Comparison of ENCODE assay signal across 20 mouse cellular contexts in genomic region chr4:150721619-150722283, GRCm38 (mm10).
DNase-seq lines count a peak whose midpoint lies in the region; ATAC-seq and TF ChIP-seq lines count a peak whose summit lies in the region.
"Had no signal": no experiment of that assay in that cellular context is flagged by ENCODE, and none has a peak within 500 bp of the region (broad histone marks: within the 10 kb centered on the region; RNA-seq: fewer than 3 reads in every experiment).

No protein-coding gene starts in this region.

- no peak overlapping the region for H3K9ac ChIP-seq in forebrain, embryonic 15.5 days (replicated peaks)
- no peak overlapping the region for H3K9ac ChIP-seq in forebrain, embryonic 13.5 days
- H3K9ac ChIP-seq in midbrain, embryonic 15.5 days = no peak overlapping the region
- H3K9ac ChIP-seq in midbrain, postnatal 0 days (replicated peaks; ENCODE audit: low read length, poor library complexity, severe bottlenecking) = no peak overlapping the region
- no peak overlapping the region for H3K9ac ChIP-seq in hindbrain, embryonic 11.5 days (ENCODE audit: low read depth, low read length)
- no peak overlapping the region for H3K9ac ChIP-seq in limb, embryonic 12.5 days (replicated peaks)
- H3K9ac ChIP-seq: limb, embryonic 15.5 days had no signal

- ATAC-seq in forebrain, embryonic 15.5 days (replicated peaks) = 0 out of 2 replicates have a peak, but pooled peaks have one; percentile 32
- no peak for ATAC-seq in forebrain, embryonic 13.5 days
- no peak; the same call in 1 of the 2 replicates for ATAC-seq in midbrain, embryonic 15.5 days (replicated peaks)
- no peak for ATAC-seq in midbrain, postnatal 0 days (ENCODE audit: low FRiP score)
- peak; percentile 19; the same call in 1 of the 2 replicates for ATAC-seq in hindbrain, embryonic 11.5 days (ENCODE audit: low FRiP score)
- no peak for ATAC-seq in limb, embryonic 12.5 days (ENCODE audit: insufficient number of reproducible peaks, insufficient read depth, low FRiP score, low TSS enrichment, low read depth)
- no peak for ATAC-seq in monocyte, adult 5-6 weeks (replicated peaks; ENCODE audit: insufficient number of reproducible peaks, low FRiP score, low TSS enrichment, poor library complexity, severe bottlenecking)
- ATAC-seq: inflammation-experienced regulatory T-cells, adult 6 months had no signal

- WGBS in forebrain, embryonic 15.5 days = 34% methylated on average over 11 of the region's 12 CpGs
- 41% methylated on average over 11 of the region's 12 CpGs for WGBS in forebrain, embryonic 13.5 days
- 44% methylated on average over 11 of the region's 12 CpGs for WGBS in midbrain, embryonic 15.5 days
- 45% methylated on average over 12 of the region's 12 CpGs for WGBS in midbrain, postnatal 0 days
- WGBS in hindbrain, embryonic 11.5 days = 54% methylated on average over 12 of the region's 12 CpGs
- WGBS in limb, embryonic 12.5 days = 56% methylated on average over 12 of the region's 12 CpGs

- no peaks in the 10 kb centered on the region for H3K27me3 ChIP-seq in forebrain, embryonic 15.5 days
- peaks cover 10% of the 10 kb centered on the region; the same call in 1 of the 2 replicates for H3K27me3 ChIP-seq in forebrain, embryonic 13.5 days
- no peaks in the 10 kb centered on the region for H3K27me3 ChIP-seq in midbrain, embryonic 15.5 days (replicated peaks)
- no peaks in the 10 kb centered on the region for H3K27me3 ChIP-seq in midbrain, postnatal 0 days (ENCODE audit: insufficient read depth, low read length)
- H3K27me3 ChIP-seq in hindbrain, embryonic 11.5 days (ENCODE audit: control insufficient read depth, insufficient read depth, low read length) = no peaks in the 10 kb centered on the region
- H3K27me3 ChIP-seq in limb, embryonic 12.5 days = no peaks in the 10 kb centered on the region; the same call in 1 of the 2 replicates
- H3K27me3 ChIP-seq: limb, embryonic 15.5 days had no signal

- H3K4me3 ChIP-seq in forebrain, embryonic 15.5 days = no peak overlapping the region
- no peak overlapping the region for H3K4me3 ChIP-seq in forebrain, embryonic 13.5 days
- no peak overlapping the region for H3K4me3 ChIP-seq in midbrain, embryonic 15.5 days
- H3K4me3 ChIP-seq in midbrain, postnatal 0 days (ENCODE audit: low read depth, low read length) = no peak overlapping the region
- H3K4me3 ChIP-seq in hindbrain, embryonic 11.5 days (ENCODE audit: low read depth, low read length) = no peak overlapping the region
- H3K4me3 ChIP-seq in limb, embryonic 12.5 days (replicated peaks) = no peak overlapping the region
- H3K4me3 ChIP-seq: erythroblast, embryonic 14.5 days; heart, embryonic 10.5 days; limb, embryonic 15.5 days; midbrain, embryonic 10.5 days had no signal

- no peaks in the 10 kb centered on the region for H3K9me3 ChIP-seq in forebrain, embryonic 15.5 days
- H3K9me3 ChIP-seq in forebrain, embryonic 13.5 days (replicated peaks) = no peaks in the 10 kb centered on the region; the same call in 1 of the 2 replicates
- H3K9me3 ChIP-seq in midbrain, embryonic 15.5 days = no peaks in the 10 kb centered on the region
- no peaks in the 10 kb centered on the region for H3K9me3 ChIP-seq in midbrain, postnatal 0 days (ENCODE audit: low read length)
- no peaks in the 10 kb centered on the region for H3K9me3 ChIP-seq in hindbrain, embryonic 11.5 days (ENCODE audit: control insufficient read depth, low read length)
- 0 out of 2 replicates have a peak, but pooled peaks cover 2% of the 10 kb centered on the region for H3K9me3 ChIP-seq in limb, embryonic 12.5 days
- H3K9me3 ChIP-seq: heart, embryonic 10.5 days; limb, embryonic 15.5 days had no signal

- H3K27ac ChIP-seq in forebrain, embryonic 15.5 days (replicated peaks) = 0 out of 2 replicates have a peak overlapping the region, but pooled peaks have one; percentile 8
- no peak overlapping the region; the same call in 1 of the 2 replicates for H3K27ac ChIP-seq in forebrain, embryonic 13.5 days
- 0 out of 2 replicates have a peak overlapping the region, but pooled peaks have one; percentile 12 for H3K27ac ChIP-seq in midbrain, embryonic 15.5 days
- H3K27ac ChIP-seq in midbrain, postnatal 0 days (ENCODE audit: low read depth, low read length) = no peak overlapping the region
- H3K27ac ChIP-seq in hindbrain, embryonic 11.5 days (ENCODE audit: low read depth, low read length) = 0 out of 2 replicates have a peak overlapping the region, but pooled peaks have one; percentile 14
- 0 out of 2 replicates have a peak overlapping the region, but pooled peaks have one; percentile 7 for H3K27ac ChIP-seq in limb, embryonic 12.5 days
- H3K27ac ChIP-seq: heart, embryonic 10.5 days; limb, embryonic 15.5 days; midbrain, embryonic 10.5 days had no signal

- H3K4me2 ChIP-seq in forebrain, embryonic 15.5 days (replicated peaks) = no peak overlapping the region
- H3K4me2 ChIP-seq in forebrain, embryonic 13.5 days = no peak overlapping the region
- H3K4me2 ChIP-seq in midbrain, embryonic 15.5 days = no peak overlapping the region
- no peak overlapping the region for H3K4me2 ChIP-seq in midbrain, postnatal 0 days (ENCODE audit: low read depth, low read length, poor library complexity, severe bottlenecking)
- H3K4me2 ChIP-seq in hindbrain, embryonic 11.5 days (replicated peaks; ENCODE audit: low read depth, low read length) = no peak overlapping the region
- no peak overlapping the region for H3K4me2 ChIP-seq in limb, embryonic 12.5 days
- H3K4me2 ChIP-seq: limb, embryonic 15.5 days had no signal

- intact Hi-C loops in left cerebral cortex, postnatal 36 days (cut with DNase I) = no loop called here

- H3K36me3 ChIP-seq in forebrain, embryonic 15.5 days = no peaks in the 10 kb centered on the region
- H3K36me3 ChIP-seq in forebrain, embryonic 13.5 days (ENCODE audit: poor library complexity, severe bottlenecking) = no peaks in the 10 kb centered on the region
- H3K36me3 ChIP-seq in midbrain, embryonic 15.5 days (replicated peaks) = no peaks in the 10 kb centered on the region
- no peaks in the 10 kb centered on the region for H3K36me3 ChIP-seq in midbrain, postnatal 0 days (ENCODE audit: insufficient read depth, low read length)
- H3K36me3 ChIP-seq in hindbrain, embryonic 11.5 days (ENCODE audit: control insufficient read depth, insufficient read depth, low read length) = no peaks in the 10 kb centered on the region
- no peaks in the 10 kb centered on the region for H3K36me3 ChIP-seq in limb, embryonic 12.5 days
- H3K36me3 ChIP-seq: heart, embryonic 10.5 days; limb, embryonic 15.5 days; midbrain, embryonic 10.5 days had no signal

- DNase-seq in midbrain, postnatal 0 days (ENCODE audit: low spot score) = no peak
- no peak for DNase-seq in hindbrain, embryonic 11.5 days (ENCODE audit: low spot score)
- no peak for DNase-seq in left cerebral cortex, postnatal 36 days (ENCODE audit: low spot score in 2 of 2)
- DNase-seq: adrenal gland, postnatal 36 days; cerebellum, adult 2 months; gastrocnemius, postnatal 36 days; heart, postnatal 10 days; kidney, postnatal 10 days; lung, postnatal 14 days; right cerebral cortex, postnatal 25 days had no signal

- TF ChIP-seq CTCF in midbrain, postnatal 0 days (IDR thresholded peaks at IDR 0.05) = no peak

- H3K4me1 ChIP-seq in forebrain, embryonic 15.5 days = peaks cover 7% of the 10 kb centered on the region
- peaks cover 18% of the 10 kb centered on the region; the same call in 1 of the 2 replicates for H3K4me1 ChIP-seq in forebrain, embryonic 13.5 days
- peaks cover 11% of the 10 kb centered on the region; the same call in 1 of the 2 replicates for H3K4me1 ChIP-seq in midbrain, embryonic 15.5 days
- H3K4me1 ChIP-seq in midbrain, postnatal 0 days (ENCODE audit: insufficient read depth, low read length) = no peaks in the 10 kb centered on the region
- 0 out of 2 replicates have a peak, but pooled peaks cover 2% of the 10 kb centered on the region for H3K4me1 ChIP-seq in hindbrain, embryonic 11.5 days (replicated peaks; ENCODE audit: control insufficient read depth, insufficient read depth, low read length)
- H3K4me1 ChIP-seq in limb, embryonic 12.5 days (replicated peaks) = peaks cover 31% of the 10 kb centered on the region

Comparison
In these comparisons a context has a peak if more than half of its experiments do, and no peak if none do; other contexts are left out.
1. ATAC-seq: peak in forebrain, embryonic 15.5 days (single experiment) and hindbrain, embryonic 11.5 days (single experiment); none in forebrain, embryonic 13.5 days (single experiment), midbrain, embryonic 15.5 days (single experiment), midbrain, postnatal 0 days (single experiment), limb, embryonic 12.5 days (single experiment) and monocyte, adult 5-6 weeks (single experiment).
2. H3K27ac ChIP-seq: peak in forebrain, embryonic 15.5 days (single experiment), midbrain, embryonic 15.5 days (single experiment), hindbrain, embryonic 11.5 days (single experiment) and limb, embryonic 12.5 days (single experiment); none in forebrain, embryonic 13.5 days (single experiment) and midbrain, postnatal 0 days (single experiment).